Mouse (Mus musculus): ENCODE measurements around the gene Zfp346. TPM values are rescaled to one million over a fixed set of nuclear protein-coding genes. Genes with fewer than 3 reads are reported as not detected.

The Zfp346 gene
- polyA plus RNA-seq, 1 experiment from 2014 or later = 24.5 TPM

DNA sequence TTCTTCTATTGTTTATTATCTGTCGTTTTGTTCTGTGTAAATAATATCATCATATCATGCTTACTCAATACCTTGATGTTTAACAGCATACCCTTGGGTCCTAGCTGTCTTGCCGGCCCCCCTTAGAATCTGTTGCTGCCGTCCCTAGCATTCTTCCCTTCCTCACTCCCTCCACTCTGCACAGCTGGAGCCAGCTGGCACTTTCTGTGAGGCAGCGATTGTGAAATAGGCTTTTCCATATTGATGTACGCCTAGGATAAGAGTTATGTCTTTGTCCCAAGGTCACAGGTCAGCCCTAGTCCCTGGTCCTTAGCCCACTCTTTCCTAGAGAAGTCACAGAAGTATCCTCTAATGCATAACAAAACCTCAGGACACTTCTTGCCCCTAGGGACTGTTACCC is 58.4 kb downstream of the Zfp346 start:
- Histone ChIP-seq H3K9me3 (ENCODE audit: control insufficient read depth, low read length) (no peaks in the 10 kb centered on the region), H3K4me1 (ENCODE audit: control insufficient read depth, insufficient read depth, low read length) (no peaks in the 10 kb centered on the region), H3K4me2 (ENCODE audit: low read depth, severe bottlenecking) (no peak overlapping the region), H3K4me3 (ENCODE audit: low read depth, low read length) (no peak overlapping the region), H3K9ac (ENCODE audit: low read length) (no peak overlapping the region), H3K27ac (replicated peaks; ENCODE audit: low read depth, low read length) (no peak overlapping the region), H3K27me3 (ENCODE audit: control insufficient read depth, insufficient read depth, low read length) (no peaks in the 10 kb centered on the region), H3K36me3 (ENCODE audit: control insufficient read depth, insufficient read depth, low read length) (0 out of 2 replicates have a peak, but pooled peaks cover 3% of the 10 kb centered on the region)
- no peak for DNase-seq (ENCODE audit: low spot score)
- WGBS = 80% methylated on average over 5 of the region's 5 CpGs
- no peak for ATAC-seq (ENCODE audit: insufficient number of reproducible peaks, low FRiP score, low TSS enrichment, low read depth)

DNA sequence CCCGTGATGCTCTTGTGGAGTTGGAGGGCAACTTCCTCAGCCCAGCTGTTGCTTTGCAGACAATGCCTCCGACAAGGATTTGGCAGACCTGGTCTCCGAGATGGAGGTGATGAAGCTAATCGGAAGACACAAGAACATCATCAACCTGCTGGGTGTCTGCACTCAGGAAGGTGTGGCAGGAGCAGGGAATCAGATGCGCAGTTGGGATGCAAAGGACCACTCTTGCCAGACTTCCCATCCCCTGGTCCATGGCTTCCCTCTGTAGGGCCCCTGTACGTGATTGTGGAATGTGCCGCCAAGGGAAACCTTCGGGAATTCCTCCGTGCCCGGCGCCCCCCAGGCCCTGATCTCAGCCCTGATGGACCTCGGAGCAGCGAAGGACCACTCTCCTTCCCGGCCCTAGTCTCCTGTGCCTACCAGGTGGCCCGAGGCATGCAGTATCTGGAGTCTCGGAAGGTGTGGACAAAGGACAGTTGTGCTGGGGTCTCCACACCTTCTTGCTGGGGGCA is 60.8 kb downstream of the Zfp346 start:
- H3K4me3 ChIP-seq (ENCODE audit: low read depth, low read length) = no peak overlapping the region
- WGBS = 92% methylated on average over 16 of the region's 16 CpGs
- H3K9ac ChIP-seq (ENCODE audit: low read length) = no peak overlapping the region
- no peak for DNase-seq (ENCODE audit: low spot score)
- ATAC-seq (ENCODE audit: insufficient number of reproducible peaks, low FRiP score, low TSS enrichment, low read depth) = no peak
- no peaks in the 10 kb centered on the region for H3K9me3 ChIP-seq (ENCODE audit: control insufficient read depth, low read length)
- H3K4me1 ChIP-seq (ENCODE audit: control insufficient read depth, insufficient read depth, low read length) = no peaks in the 10 kb centered on the region
- H3K27me3 ChIP-seq (ENCODE audit: control insufficient read depth, insufficient read depth, low read length) = no peaks in the 10 kb centered on the region
- H3K27ac ChIP-seq (replicated peaks; ENCODE audit: low read depth, low read length) = no peak overlapping the region
- no peak overlapping the region for H3K4me2 ChIP-seq (ENCODE audit: low read depth, severe bottlenecking)
- 0 out of 2 replicates have a peak, but pooled peaks cover 3% of the 10 kb centered on the region for H3K36me3 ChIP-seq (ENCODE audit: control insufficient read depth, insufficient read depth, low read length)

DNA sequence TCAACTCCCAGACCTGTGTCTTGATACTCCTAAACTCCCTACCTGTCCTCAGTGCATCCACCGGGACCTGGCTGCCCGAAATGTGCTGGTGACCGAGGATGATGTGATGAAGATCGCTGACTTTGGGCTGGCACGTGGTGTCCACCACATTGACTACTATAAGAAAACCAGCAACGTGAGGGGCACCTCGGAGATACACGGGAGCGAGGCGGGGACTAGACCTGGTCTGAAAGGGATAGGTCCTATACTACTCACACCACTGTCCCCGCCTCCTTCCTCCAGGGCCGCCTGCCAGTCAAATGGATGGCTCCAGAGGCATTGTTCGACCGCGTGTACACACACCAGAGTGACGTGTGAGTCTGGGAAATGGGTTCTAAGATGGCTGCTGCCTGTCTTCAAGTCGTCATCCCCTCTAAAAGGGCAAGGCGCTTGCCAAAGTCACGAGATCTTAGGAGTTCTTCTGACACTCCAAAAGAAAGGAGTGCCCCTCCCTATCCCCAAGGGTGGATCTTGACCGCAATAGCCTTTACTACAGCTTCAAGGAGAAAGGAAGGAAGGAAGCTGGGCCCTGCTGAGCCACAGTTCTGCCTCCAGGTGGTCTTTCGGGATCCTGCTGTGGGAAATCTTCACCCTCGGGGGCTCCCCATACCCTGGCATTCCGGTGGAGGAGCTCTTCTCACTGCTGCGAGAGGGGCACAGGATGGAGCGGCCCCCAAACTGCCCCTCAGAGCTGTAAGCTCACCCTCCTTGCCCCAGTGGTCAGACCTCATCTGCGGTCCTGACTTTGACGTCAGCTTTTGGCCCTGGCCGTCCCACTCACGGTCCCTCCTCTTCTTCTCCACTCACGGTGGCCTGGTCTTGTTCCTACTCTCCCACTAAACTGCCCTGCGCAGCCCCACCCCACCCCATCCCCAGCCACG is 62.0 kb downstream of the Zfp346 start:
- DNase-seq (ENCODE audit: low spot score) (no peak), ATAC-seq (ENCODE audit: insufficient number of reproducible peaks, low FRiP score, low TSS enrichment, low read depth) (no peak)
- 89% methylated on average over 32 of the region's 32 CpGs for WGBS
- H3K4me2 ChIP-seq (ENCODE audit: low read depth, severe bottlenecking) = no peak overlapping the region
- no peaks in the 10 kb centered on the region for H3K27me3 ChIP-seq (ENCODE audit: control insufficient read depth, insufficient read depth, low read length)
- H3K4me1 ChIP-seq (ENCODE audit: control insufficient read depth, insufficient read depth, low read length) = peaks cover 8% of the 10 kb centered on the region
- no peak overlapping the region for H3K27ac ChIP-seq (replicated peaks; ENCODE audit: low read depth, low read length)
- H3K9me3 ChIP-seq (ENCODE audit: control insufficient read depth, low read length) = no peaks in the 10 kb centered on the region
- H3K36me3 ChIP-seq (ENCODE audit: control insufficient read depth, insufficient read depth, low read length) = 0 out of 2 replicates have a peak, but pooled peaks cover 3% of the 10 kb centered on the region
- no peak overlapping the region for H3K4me3 ChIP-seq (ENCODE audit: low read depth, low read length)
- no peak overlapping the region for H3K9ac ChIP-seq (ENCODE audit: low read length)

DNA sequence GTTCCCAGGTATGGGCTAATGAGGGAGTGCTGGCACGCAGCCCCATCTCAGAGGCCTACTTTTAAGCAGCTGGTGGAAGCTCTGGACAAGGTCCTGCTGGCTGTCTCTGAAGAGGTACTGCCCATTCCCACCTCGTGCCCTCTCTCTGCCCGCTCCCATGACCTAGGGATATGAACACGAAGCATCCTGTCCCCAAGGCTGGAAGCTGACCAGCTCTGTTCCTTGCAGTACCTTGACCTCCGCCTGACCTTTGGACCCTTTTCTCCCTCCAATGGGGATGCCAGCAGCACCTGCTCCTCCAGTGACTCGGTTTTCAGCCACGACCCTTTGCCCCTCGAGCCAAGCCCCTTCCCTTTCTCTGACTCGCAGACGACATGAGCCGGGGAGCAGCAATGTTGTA is 62.7 kb downstream of the Zfp346 start:
- no peak overlapping the region for H3K4me2 ChIP-seq (ENCODE audit: low read depth, severe bottlenecking)
- no peaks in the 10 kb centered on the region for H3K9me3 ChIP-seq (ENCODE audit: control insufficient read depth, low read length)
- 0 out of 2 replicates have a peak, but pooled peaks cover 3% of the 10 kb centered on the region for H3K36me3 ChIP-seq (ENCODE audit: control insufficient read depth, insufficient read depth, low read length)
- H3K9ac ChIP-seq (ENCODE audit: low read length) = no peak overlapping the region
- peaks cover 4% of the 10 kb centered on the region; the same call in 1 of the 2 replicates for H3K27me3 ChIP-seq (ENCODE audit: control insufficient read depth, insufficient read depth, low read length)
- no peak overlapping the region for H3K4me3 ChIP-seq (ENCODE audit: low read depth, low read length)
- H3K27ac ChIP-seq (replicated peaks; ENCODE audit: low read depth, low read length) = no peak overlapping the region
- H3K4me1 ChIP-seq (ENCODE audit: control insufficient read depth, insufficient read depth, low read length) = peaks cover 11% of the 10 kb centered on the region
- no peak for ATAC-seq (ENCODE audit: insufficient number of reproducible peaks, low FRiP score, low TSS enrichment, low read depth)
- no peak for DNase-seq (ENCODE audit: low spot score)
- 82% methylated on average over 11 of the region's 11 CpGs for WGBS

DNA sequence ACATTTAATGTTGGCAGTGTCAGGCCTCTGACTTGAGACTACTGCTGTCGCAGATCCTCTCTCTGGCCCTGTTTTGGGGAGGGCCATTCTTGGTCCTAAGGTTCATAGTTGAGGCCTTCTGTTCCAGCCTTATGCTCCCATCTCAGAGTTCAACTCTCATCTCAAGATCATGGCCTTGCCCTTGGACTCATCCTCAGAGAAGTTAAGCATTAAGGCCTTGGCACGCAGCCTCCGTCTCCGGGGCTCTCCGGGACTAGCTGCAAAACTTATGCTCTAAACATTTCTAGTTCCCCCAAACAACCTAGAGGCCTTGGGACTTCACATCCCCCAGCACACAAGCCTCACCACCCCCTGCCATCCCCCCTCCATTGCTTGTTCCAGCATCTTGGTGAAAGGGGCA is 63.1 kb downstream of the Zfp346 start:
- no peak for ATAC-seq (ENCODE audit: insufficient number of reproducible peaks, low FRiP score, low TSS enrichment, low read depth)
- H3K4me3 ChIP-seq (ENCODE audit: low read depth, low read length) = no peak overlapping the region
- H3K4me2 ChIP-seq (ENCODE audit: low read depth, severe bottlenecking) = no peak overlapping the region
- peaks cover 11% of the 10 kb centered on the region for H3K4me1 ChIP-seq (ENCODE audit: control insufficient read depth, insufficient read depth, low read length)
- H3K36me3 ChIP-seq (ENCODE audit: control insufficient read depth, insufficient read depth, low read length) = 0 out of 2 replicates have a peak, but pooled peaks cover 3% of the 10 kb centered on the region
- H3K27ac ChIP-seq (replicated peaks; ENCODE audit: low read depth, low read length) = no peak overlapping the region
- DNase-seq (ENCODE audit: low spot score) = no peak
- peaks cover 4% of the 10 kb centered on the region; the same call in 1 of the 2 replicates for H3K27me3 ChIP-seq (ENCODE audit: control insufficient read depth, insufficient read depth, low read length)
- WGBS = 98% methylated on average over 5 of the region's 5 CpGs
- H3K9me3 ChIP-seq (ENCODE audit: control insufficient read depth, low read length) = no peaks in the 10 kb centered on the region
- H3K9ac ChIP-seq (ENCODE audit: low read length) = no peak overlapping the region

DNA sequence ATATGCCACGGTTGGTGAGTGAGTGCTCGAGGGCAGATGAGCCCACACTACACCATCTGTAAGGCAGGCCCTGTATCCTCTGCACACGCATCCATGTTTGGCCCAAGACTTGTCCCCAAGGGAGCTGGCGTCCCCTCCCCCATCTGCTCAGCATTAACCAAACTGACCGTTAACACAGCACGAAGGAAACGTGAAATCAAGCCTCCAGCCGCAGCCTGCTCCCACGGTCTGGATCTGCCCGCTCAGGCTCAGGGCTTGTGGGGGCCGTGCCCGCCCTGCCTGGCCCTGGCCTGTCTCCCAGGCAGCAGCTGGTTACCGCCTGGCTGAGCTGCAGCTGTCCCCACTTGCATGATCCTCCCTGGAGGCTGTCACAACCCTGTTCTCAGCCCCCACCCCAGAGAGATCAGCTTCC is 63.9 kb downstream of the Zfp346 start:
- DNase-seq (ENCODE audit: low spot score) (peak; percentile 41), ATAC-seq (ENCODE audit: insufficient number of reproducible peaks, low FRiP score, low TSS enrichment, low read depth) (peak; percentile 45; the same call in 1 of the 2 replicates)
- H3K9me3 ChIP-seq (ENCODE audit: control insufficient read depth, low read length) = no peaks in the 10 kb centered on the region
- no peak overlapping the region for H3K4me3 ChIP-seq (ENCODE audit: low read depth, low read length)
- H3K9ac ChIP-seq (ENCODE audit: low read length) = no peak overlapping the region
- H3K36me3 ChIP-seq (ENCODE audit: control insufficient read depth, insufficient read depth, low read length) = 0 out of 2 replicates have a peak, but pooled peaks cover 3% of the 10 kb centered on the region
- peaks cover 11% of the 10 kb centered on the region for H3K4me1 ChIP-seq (ENCODE audit: control insufficient read depth, insufficient read depth, low read length)
- WGBS = 70% methylated on average over 13 of the region's 13 CpGs
- H3K4me2 ChIP-seq (ENCODE audit: low read depth, severe bottlenecking) = no peak overlapping the region
- peaks cover 4% of the 10 kb centered on the region; the same call in 1 of the 2 replicates for H3K27me3 ChIP-seq (ENCODE audit: control insufficient read depth, insufficient read depth, low read length)
- H3K27ac ChIP-seq (replicated peaks; ENCODE audit: low read depth, low read length) = no peak overlapping the region

DNA sequence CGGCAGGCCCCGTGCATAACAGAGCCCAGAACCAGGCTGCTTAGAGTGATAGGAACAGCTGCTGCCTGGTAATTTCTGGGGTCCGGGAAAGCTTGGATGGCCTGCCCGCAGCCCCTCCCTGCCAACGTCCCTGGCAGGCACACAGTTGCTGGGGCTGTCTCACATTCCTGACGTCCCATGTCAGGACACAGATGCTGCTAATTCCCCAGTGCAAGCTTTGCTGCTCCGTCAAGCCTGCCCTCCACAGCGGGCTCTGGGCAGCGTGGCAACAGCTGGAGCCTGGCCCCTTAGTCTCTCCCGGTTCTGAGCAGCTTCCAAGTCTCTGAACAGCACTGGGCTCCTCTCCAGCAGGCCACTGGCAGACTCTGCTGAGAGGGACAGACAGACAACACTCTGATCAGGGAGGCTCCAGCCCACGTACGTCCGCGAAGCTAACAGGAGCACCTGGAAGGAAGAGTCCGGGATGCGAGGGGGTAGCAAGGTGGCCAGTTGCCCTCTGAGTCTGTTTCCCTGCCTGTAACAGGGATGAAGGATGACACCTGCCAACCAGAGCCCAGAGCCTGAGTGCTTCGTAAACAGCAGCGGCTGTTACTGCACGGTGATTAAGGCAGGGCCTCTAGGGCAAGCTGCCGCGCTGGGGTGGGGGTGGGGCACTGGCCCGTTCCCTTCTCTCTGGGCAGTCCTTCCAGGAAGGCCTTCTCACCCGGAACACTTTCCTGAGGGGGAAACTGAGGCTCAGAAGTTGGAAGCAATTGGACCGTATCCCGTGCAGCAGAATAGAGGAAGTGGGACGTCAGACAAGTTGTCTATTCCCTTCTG is 66.6 kb downstream of the Zfp346 start:
- peaks cover 4% of the 10 kb centered on the region; the same call in 1 of the 2 replicates for H3K27me3 ChIP-seq (ENCODE audit: control insufficient read depth, insufficient read depth, low read length)
- peak; percentile 48 for DNase-seq (ENCODE audit: low spot score)
- H3K4me3 ChIP-seq (ENCODE audit: low read depth, low read length) = no peak overlapping the region
- peak; percentile 19; the same call in 1 of the 2 replicates for ATAC-seq (ENCODE audit: insufficient number of reproducible peaks, low FRiP score, low TSS enrichment, low read depth)
- no peaks in the 10 kb centered on the region for H3K9me3 ChIP-seq (ENCODE audit: control insufficient read depth, low read length)
- 16% methylated on average over 26 of the region's 26 CpGs for WGBS
- H3K4me2 ChIP-seq (ENCODE audit: low read depth, severe bottlenecking) = peak overlapping the region; percentile 32
- H3K36me3 ChIP-seq (ENCODE audit: control insufficient read depth, insufficient read depth, low read length) = 0 out of 2 replicates have a peak, but pooled peaks cover 3% of the 10 kb centered on the region
- peaks cover 11% of the 10 kb centered on the region for H3K4me1 ChIP-seq (ENCODE audit: control insufficient read depth, insufficient read depth, low read length)
- H3K27ac ChIP-seq (replicated peaks; ENCODE audit: low read depth, low read length) = no peak overlapping the region
- no peak overlapping the region for H3K9ac ChIP-seq (ENCODE audit: low read length)

DNA sequence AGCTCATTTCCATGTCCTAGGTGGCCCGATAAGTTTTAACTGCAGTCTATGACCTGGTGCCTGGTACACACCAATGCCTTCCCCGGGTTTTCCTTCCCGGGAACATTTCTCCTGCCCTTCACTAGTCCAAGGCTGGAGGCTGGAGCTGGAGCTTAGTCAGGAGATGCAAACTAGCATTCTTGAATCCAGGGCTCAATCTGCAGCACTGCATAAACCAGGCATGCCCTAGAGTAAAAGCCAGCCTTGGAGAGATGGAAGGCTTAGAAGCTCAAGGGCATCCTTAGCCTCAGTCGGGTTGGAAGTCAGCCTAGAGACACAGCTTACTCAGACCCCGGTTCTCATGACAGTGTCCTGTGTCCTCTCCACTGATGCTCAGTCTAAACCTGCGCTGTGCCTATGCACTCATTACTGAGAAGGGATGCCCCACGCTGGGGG is 67.2 kb downstream of the Zfp346 start:
- ATAC-seq (ENCODE audit: insufficient number of reproducible peaks, low FRiP score, low TSS enrichment, low read depth) = no peak
- H3K4me3 ChIP-seq (ENCODE audit: low read depth, low read length) = no peak overlapping the region
- 51% methylated on average over 7 of the region's 7 CpGs for WGBS

More for the DNA sequence above, 67.2 kb downstream of the Zfp346 start:
- DNase-seq (ENCODE audit: low spot score) = no peak
- Histone ChIP-seq H3K27me3 (ENCODE audit: control insufficient read depth, insufficient read depth, low read length) (peaks cover 4% of the 10 kb centered on the region; the same call in 1 of the 2 replicates), H3K9ac (ENCODE audit: low read length) (no peak overlapping the region), H3K4me1 (ENCODE audit: control insufficient read depth, insufficient read depth, low read length) (peaks cover 11% of the 10 kb centered on the region), H3K9me3 (ENCODE audit: control insufficient read depth, low read length) (no peaks in the 10 kb centered on the region), H3K27ac (replicated peaks; ENCODE audit: low read depth, low read length) (no peak overlapping the region), H3K36me3 (ENCODE audit: control insufficient read depth, insufficient read depth, low read length) (no peaks in the 10 kb centered on the region), H3K4me2 (ENCODE audit: low read depth, severe bottlenecking) (no peak overlapping the region; the same call in 1 of the 2 replicates)

Data from limb, embryonic 11.5 days (tissue).